Mouse (Mus musculus) cortical plate, adult 2 months (tissue): ENCODE results near the gene Olfr713.

Experiments used
- CTCF ChIP-seq: fragments of 200-500 bp; IDR thresholded peaks from 2 replicates; pipeline ENCODE4 v1.5.1; 2011; ENCODE audit warnings: mild to moderate bottlenecking, control low read depth, low read length; ENCODE audit not compliant: insufficient read depth; ENCODE audit errors: extremely low read depth
- POLR2A ChIP-seq: fragments of 200-500 bp; IDR thresholded peaks from 2 replicates; pipeline ENCODE4 v1.6.1; 2011; ENCODE audit warnings: mild to moderate bottlenecking, low read length, control low read depth; ENCODE audit not compliant: insufficient read depth; ENCODE audit errors: extremely low read depth

- TF ChIP-seq CTCF (no peak), POLR2A (no peak)
Measured at GRCm38 (mm10) chr7:107005972-107006371, 25.0 kb upstream of the Olfr713 start, which contains the start of gene Olfr2.
